Mouse (Mus musculus) forebrain, embryonic 14.5 days (tissue): ENCODE data around the gene Dlg3. TPM values are rescaled to one million over a fixed set of nuclear protein-coding genes. Genes with fewer than 3 reads are reported as not detected.

Experiments used
- ATAC-seq: fragments of 200-750 bp; cut with Nextera tagmentation; 2 replicates; pipeline ENCODE4 v1.8.0; 2017; ENCODE audit warnings: mild to moderate bottlenecking, moderate library complexity
- DNase-seq: peaks from one replicate; pipeline ENCODE4 v3.0.0-alpha.2; 2015; ENCODE audit warnings: low spot score
- H3K27ac ChIP-seq: fragments of 300-500 bp; sonication (generic); 2 replicates; pipeline ENCODE4 v1.5.1; 2014; ENCODE audit warnings: low read depth, mild to moderate bottlenecking, control low read depth, low read length, moderate library complexity
- H3K27me3 ChIP-seq: fragments of 300-500 bp; sonication (generic); replicated peaks from 2 replicates; pipeline ENCODE4 v1.6.1; 2014; ENCODE audit warnings: low read length, control low read depth, mixed read lengths; ENCODE audit not compliant: control insufficient read depth, insufficient read depth
- H3K36me3 ChIP-seq: fragments of 300-500 bp; sonication (generic); 2 replicates; pipeline ENCODE4 v1.6.1; 2014; ENCODE audit warnings: low read length, control low read depth; ENCODE audit not compliant: control insufficient read depth, insufficient read depth
- H3K4me1 ChIP-seq: fragments of 300-500 bp; sonication (generic); 2 replicates; pipeline ENCODE4 v1.6.1; 2014; ENCODE audit warnings: antibody characterized with exemption, low read length, control low read depth; ENCODE audit not compliant: control insufficient read depth, insufficient read depth
- H3K4me2 ChIP-seq: fragments of 300-500 bp; sonication (generic); 2 replicates; pipeline ENCODE4 v1.6.1; 2014; ENCODE audit warnings: mild to moderate bottlenecking, control low read depth, low read length
- H3K4me3 ChIP-seq: fragments of 300-500 bp; sonication (generic); 2 replicates; pipeline ENCODE4 v1.5.1; 2014; ENCODE audit warnings: low read depth, low read length, control low read depth
- H3K9ac ChIP-seq: fragments of 300-500 bp; sonication (generic); 2 replicates; pipeline ENCODE4 v1.6.1; 2014; ENCODE audit warnings: mild to moderate bottlenecking, low read length, control low read depth, moderate library complexity
- H3K9me3 ChIP-seq: fragments of 300-500 bp; sonication (generic); replicated peaks from 2 replicates; pipeline ENCODE4 v1.6.1; 2016; ENCODE audit warnings: low read length, control low read depth, mixed read lengths; ENCODE audit not compliant: control insufficient read depth
- WGBS: fragments of 180-500 bp; shearing (Covaris S2); extraction: QIAGEN DNeasy Blood & Tissue Kit; methylation state at CpG from one replicate; pipeline ENCODE4 v1.1.7; 2014; 5-methylcytosine and 5-hydroxymethylcytosine counted together
- polyA plus RNA-seq: library from polyadenylated mRNA; unstranded; fragments of >200 nt; fragmentation: Nextera tagmentation; extraction: Ambion mirVana; gene quantifications from 2 replicates; pipeline ENCODE4 v1.2.1, GENCODE M21; 2014

Dlg3 gene
- polyA plus RNA-seq, 1 experiment from 2014 or later, result 14.0 TPM

- 25% methylated on average over 10 of the region's 10 CpGs for WGBS
- Histone ChIP-seq H3K27me3 (no peaks in the 10 kb centered on the region), H3K9me3 (no peaks in the 10 kb centered on the region), H3K4me2 (no peak overlapping the region), H3K27ac (no peak overlapping the region), H3K9ac (no peak overlapping the region), H3K4me1 (no peaks in the 10 kb centered on the region; the same call in 1 of the 2 replicates), H3K4me3 (no peak overlapping the region), H3K36me3 (no peaks in the 10 kb centered on the region)
- DNase-seq (peak; percentile 81), ATAC-seq (peak; percentile 71)
These were observed 25.6 kb upstream of the Dlg3 start for GRCm38 (mm10) chrX:100741940-100742339.

GRCm38 (mm10) chrX:100765855-100766254, 1.7 kb upstream of the Dlg3 start:
- ATAC-seq (no peak), DNase-seq (no peak)
- Histone ChIP-seq H3K27ac (no peak overlapping the region), H3K4me2 (no peak overlapping the region), H3K27me3 (no peaks in the 10 kb centered on the region), H3K36me3 (no peaks in the 10 kb centered on the region), H3K9ac (no peak overlapping the region), H3K9me3 (no peaks in the 10 kb centered on the region), H3K4me3 (no peak overlapping the region), H3K4me1 (no peaks in the 10 kb centered on the region)
- WGBS, result 82% methylated on average over 6 of the region's 6 CpGs

DNA sequence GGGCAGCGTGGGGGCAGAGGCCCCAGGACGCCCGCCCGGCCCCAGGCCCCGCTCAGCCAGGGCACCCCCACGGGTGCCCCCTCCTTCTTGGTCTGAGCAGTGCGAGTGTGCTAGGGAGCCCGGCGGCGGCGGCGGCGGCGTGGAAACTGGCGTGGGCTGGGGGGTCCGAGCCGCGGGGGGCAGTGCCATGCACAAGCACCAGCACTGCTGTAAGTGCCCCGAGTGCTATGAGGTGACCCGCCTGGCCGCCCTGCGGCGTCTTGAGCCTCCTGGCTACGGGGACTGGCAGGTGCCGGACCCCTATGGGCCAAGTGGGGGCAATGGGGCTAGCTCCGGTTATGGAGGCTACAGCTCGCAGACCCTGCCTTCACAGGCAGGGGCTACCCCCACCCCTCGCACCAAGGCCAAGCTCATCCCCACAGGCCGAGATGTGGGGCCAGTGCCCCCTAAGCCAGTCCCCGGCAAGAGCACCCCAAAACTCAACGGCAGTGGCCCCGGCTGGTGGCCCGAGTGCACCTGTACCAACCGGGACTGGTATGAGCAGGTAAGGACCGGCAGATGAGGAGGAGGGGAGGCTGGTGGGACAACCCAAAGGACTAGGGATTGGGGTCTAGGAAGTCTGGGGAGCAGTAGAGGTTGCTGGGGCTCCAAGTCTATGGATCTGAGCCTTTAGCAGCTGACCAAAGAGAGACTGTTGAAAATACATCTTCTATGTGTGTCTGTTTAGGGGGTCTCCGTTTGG, 534 bp downstream of the Dlg3 start:
- peak overlapping the region; percentile 65 for H3K4me2 ChIP-seq
- H3K27me3 ChIP-seq, result no peaks in the 10 kb centered on the region
- no peaks in the 10 kb centered on the region for H3K4me1 ChIP-seq
- 30% methylated on average over 28 of the region's 36 CpGs for WGBS
- no peaks in the 10 kb centered on the region for H3K9me3 ChIP-seq
- H3K4me3 ChIP-seq, result peak overlapping the region; percentile 55
- H3K9ac ChIP-seq, result peak overlapping the region; percentile 81
- peak; percentile 59 for ATAC-seq
- no peak for DNase-seq
- no peaks in the 10 kb centered on the region for H3K36me3 ChIP-seq
- H3K27ac ChIP-seq, result peak overlapping the region; percentile 52; the same call in 1 of the 2 replicates

GRCm38 (mm10) chrX:100769281-100769680, 1.8 kb downstream of the Dlg3 start:
- WGBS, result 82% methylated on average over 5 of the region's 5 CpGs
- Histone ChIP-seq H3K9ac (peak overlapping the region; percentile 81), H3K4me2 (peak overlapping the region; percentile 65), H3K4me1 (no peaks in the 10 kb centered on the region), H3K9me3 (no peaks in the 10 kb centered on the region), H3K4me3 (peak overlapping the region; percentile 55), H3K27ac (no peak overlapping the region; the same call in 1 of the 2 replicates), H3K27me3 (no peaks in the 10 kb centered on the region), H3K36me3 (no peaks in the 10 kb centered on the region)
- no peak for ATAC-seq
- DNase-seq, result no peak

GRCm38 (mm10) chrX:100774341-100774811, 6.9 kb downstream of the Dlg3 start:
- H3K9ac ChIP-seq, result peak overlapping the region; percentile 54
- WGBS, result 28% methylated on average over 23 of the region's 23 CpGs

GRCm38 (mm10) chrX:100775405-100775804, 7.9 kb downstream of the Dlg3 start:
- ATAC-seq (no peak), DNase-seq (no peak)
- Histone ChIP-seq H3K4me1 (no peaks in the 10 kb centered on the region), H3K9me3 (no peaks in the 10 kb centered on the region), H3K27ac (no peak overlapping the region), H3K9ac (no peak overlapping the region), H3K27me3 (no peaks in the 10 kb centered on the region), H3K4me2 (no peak overlapping the region), H3K36me3 (no peaks in the 10 kb centered on the region), H3K4me3 (no peak overlapping the region)
- WGBS, result 85% methylated on average over 3 of the region's 3 CpGs

More at GRCm38 (mm10) chrX:100774341-100774811, 6.9 kb downstream of the Dlg3 start:
- DNase-seq, result peak; percentile 52
- H3K36me3 ChIP-seq, result no peaks in the 10 kb centered on the region
- no peaks in the 10 kb centered on the region for H3K4me1 ChIP-seq
- H3K4me3 ChIP-seq, result peak overlapping the region; percentile 23
- H3K27ac ChIP-seq, result no peak overlapping the region
- H3K9me3 ChIP-seq, result no peaks in the 10 kb centered on the region
- H3K4me2 ChIP-seq, result peak overlapping the region; percentile 43
- ATAC-seq, result no peak
- H3K27me3 ChIP-seq, result no peaks in the 10 kb centered on the region

- Histone ChIP-seq H3K27ac (peak overlapping the region; percentile 89), H3K4me1 (no peaks in the 10 kb centered on the region), H3K27me3 (no peaks in the 10 kb centered on the region), H3K4me3 (peak overlapping the region; percentile 43), H3K36me3 (no peaks in the 10 kb centered on the region), H3K9ac (no peak overlapping the region), H3K9me3 (no peaks in the 10 kb centered on the region), H3K4me2 (peak overlapping the region; percentile 58)
- ATAC-seq, result peak; percentile 74
- WGBS, result 24% methylated on average over 9 of the region's 9 CpGs
- peak; percentile 79 for DNase-seq
These were observed 9.0 kb downstream of the Dlg3 start for GRCm38 (mm10) chrX:100776494-100776893.

GRCm38 (mm10) chrX:100776985-100777654, 9.6 kb downstream of the Dlg3 start:
- Histone ChIP-seq H3K9me3 (no peaks in the 10 kb centered on the region), H3K4me2 (peak overlapping the region; percentile 58), H3K4me3 (peak overlapping the region; percentile 43), H3K4me1 (no peaks in the 10 kb centered on the region), H3K27me3 (no peaks in the 10 kb centered on the region), H3K9ac (peak overlapping the region; percentile 78), H3K27ac (peak overlapping the region; percentile 89), H3K36me3 (no peaks in the 10 kb centered on the region)
- DNase-seq (peak; percentile 76), ATAC-seq (peak; percentile 85)
- 39% methylated on average over 32 of the region's 49 CpGs for WGBS
